Mouse (Mus musculus) limb, embryonic 10.5 days (tissue): ENCODE data around the gene Katna1. TPM values are rescaled to one million over a fixed set of nuclear protein-coding genes. Genes with fewer than 3 reads are reported as not detected.
A peak's percentile ranks its signal among the peaks of the same experiment; 100 is the strongest.

Experiments
- DNase-seq: peaks from one replicate; pipeline ENCODE4 v3.0.0-alpha.2; 2017; ENCODE audit warnings: low spot score
- H3K27ac ChIP-seq: fragments of 300-500 bp; sonication (generic); 2 replicates; pipeline ENCODE4 v1.5.1; 2016; ENCODE audit warnings: mild to moderate bottlenecking
- H3K27me3 ChIP-seq: fragments of 300-500 bp; sonication (generic); 2 replicates; pipeline ENCODE4 v1.6.1; 2016; ENCODE audit warnings: low read depth, mild to moderate bottlenecking; ENCODE audit not compliant: poor library complexity, severe bottlenecking
- H3K36me3 ChIP-seq: fragments of 300-500 bp; sonication (generic); 2 replicates; pipeline ENCODE4 v1.6.1; 2016; ENCODE audit warnings: mild to moderate bottlenecking, moderate library complexity
- H3K4me1 ChIP-seq: fragments of 300-500 bp; sonication (generic); 2 replicates; pipeline ENCODE4 v1.6.1; 2016
- H3K4me3 ChIP-seq: fragments of 300-500 bp; sonication (generic); 2 replicates; pipeline ENCODE4 v1.5.1; 2016; ENCODE audit warnings: mild to moderate bottlenecking, moderate library complexity
- H3K9me3 ChIP-seq: fragments of 300-500 bp; sonication (generic); replicated peaks from 2 replicates; pipeline ENCODE4 v1.6.1; 2016; ENCODE audit warnings: mild to moderate bottlenecking
- WGBS: fragments of 180-500 bp; shearing (Covaris S2); methylation state at CpG from one replicate; pipeline ENCODE4 v1.1.7; 2016; 5-methylcytosine and 5-hydroxymethylcytosine counted together
- polyA plus RNA-seq: library from polyadenylated mRNA; unstranded; fragments of >200 nt; fragmentation: Nextera tagmentation; extraction: Ambion mirVana; gene quantifications from 2 replicates; pipeline ENCODE4 v1.2.1, GENCODE M21; 2016

Gene Katna1
- 70.2 and 71.5 TPM in 2 replicates for polyA plus RNA-seq

DNA sequence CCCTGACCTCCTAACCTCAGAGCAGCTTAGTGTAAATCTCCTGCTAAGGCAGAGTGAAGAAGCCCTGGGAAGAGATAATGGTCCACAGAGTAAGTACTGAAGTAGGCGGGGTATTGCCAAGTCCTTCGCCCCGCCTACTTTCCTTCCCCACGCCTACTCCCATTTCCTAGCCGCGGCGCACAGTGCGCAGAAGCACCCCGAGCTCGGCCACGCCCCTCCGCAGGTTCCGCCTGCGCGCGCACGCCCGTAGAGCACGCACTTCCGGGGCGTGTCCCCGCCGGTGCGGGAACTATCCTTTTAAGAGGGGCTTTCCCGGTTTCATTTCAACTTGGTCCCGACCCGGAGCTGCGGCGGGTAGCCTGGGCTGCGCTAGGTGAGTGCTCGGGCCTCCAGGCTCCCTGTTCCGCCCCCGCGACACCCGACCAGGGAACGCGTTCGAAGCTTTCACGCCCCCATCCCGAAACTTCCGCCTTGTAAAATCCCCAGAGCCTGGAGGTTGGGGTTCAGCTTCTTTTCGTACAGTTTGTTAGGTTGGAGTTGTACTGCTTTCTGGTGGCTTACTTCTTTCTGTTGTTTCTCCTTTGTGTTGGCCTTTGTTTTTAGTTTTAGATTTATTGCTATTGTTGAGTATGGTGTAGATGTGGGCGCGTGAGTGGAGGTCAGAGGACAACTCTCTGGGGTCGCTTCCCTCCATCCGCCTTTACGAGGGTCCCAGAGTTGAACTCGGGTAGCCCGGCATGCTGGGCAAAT is at the start of gene Katna1:
TSS of gene Katna1 (plus strand) at position 250 of the 750 bp plus-strand sequence.
- WGBS = under 1% methylated on average over 49 of the region's 49 CpGs
- Histone ChIP-seq H3K36me3 (no peaks in the 10 kb centered on the region), H3K4me3 (peak within 1 kb of the TSS; percentile 93), H3K27me3 (no peaks in the 10 kb centered on the region), H3K4me1 (peaks cover 13% of the 10 kb centered on the region), H3K9me3 (no peaks in the 10 kb centered on the region), H3K27ac (peak within 1 kb of the TSS; percentile 91)
- peak; percentile 97 for DNase-seq

DNA sequence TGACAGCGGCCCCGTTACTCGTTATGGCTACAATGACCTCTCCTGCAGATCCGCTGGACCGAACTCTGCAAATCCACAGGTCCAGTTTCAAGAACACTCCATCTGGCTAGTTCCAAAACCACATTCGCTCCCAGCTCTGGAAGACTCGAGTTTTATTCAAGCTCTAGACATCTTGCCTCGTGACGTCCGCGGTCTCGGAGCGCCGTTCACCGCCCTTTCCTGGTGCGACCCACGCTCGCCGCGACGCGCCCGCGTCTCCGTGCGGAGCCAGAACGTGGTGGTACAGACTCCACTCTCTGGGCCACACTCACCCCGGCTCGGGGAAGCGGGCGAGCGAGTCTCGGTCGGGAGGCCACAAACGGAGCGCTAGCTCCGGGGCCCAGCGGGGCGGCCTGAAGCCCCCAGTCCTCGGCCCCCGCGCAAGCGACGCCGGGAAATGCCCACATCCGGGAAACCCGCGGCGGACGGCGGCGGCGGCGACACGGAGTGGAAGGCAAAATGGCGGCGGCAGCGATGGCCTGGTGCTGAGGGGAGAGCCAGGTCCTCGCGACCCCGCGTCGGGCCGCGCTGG is 45.0 kb upstream of the Katna1 start, which contains the start of the genes Pcmt1 and Lats1:
TSS of gene Pcmt1 (minus strand) at position 406 of the 571 bp plus-strand sequence.
TSS of gene Lats1 (plus strand) at position 484 of the 571 bp plus-strand sequence.
- peak; percentile 95 for DNase-seq
- Histone ChIP-seq H3K27ac (peak within 1 kb of the TSS; percentile 100), H3K36me3 (peaks cover 48% of the 10 kb centered on the region), H3K9me3 (no peaks in the 10 kb centered on the region), H3K4me1 (peaks cover 20% of the 10 kb centered on the region), H3K4me3 (peak within 1 kb of the TSS; percentile 100), H3K27me3 (no peaks in the 10 kb centered on the region)
- under 1% methylated on average over 65 of the region's 65 CpGs for WGBS

DNA sequence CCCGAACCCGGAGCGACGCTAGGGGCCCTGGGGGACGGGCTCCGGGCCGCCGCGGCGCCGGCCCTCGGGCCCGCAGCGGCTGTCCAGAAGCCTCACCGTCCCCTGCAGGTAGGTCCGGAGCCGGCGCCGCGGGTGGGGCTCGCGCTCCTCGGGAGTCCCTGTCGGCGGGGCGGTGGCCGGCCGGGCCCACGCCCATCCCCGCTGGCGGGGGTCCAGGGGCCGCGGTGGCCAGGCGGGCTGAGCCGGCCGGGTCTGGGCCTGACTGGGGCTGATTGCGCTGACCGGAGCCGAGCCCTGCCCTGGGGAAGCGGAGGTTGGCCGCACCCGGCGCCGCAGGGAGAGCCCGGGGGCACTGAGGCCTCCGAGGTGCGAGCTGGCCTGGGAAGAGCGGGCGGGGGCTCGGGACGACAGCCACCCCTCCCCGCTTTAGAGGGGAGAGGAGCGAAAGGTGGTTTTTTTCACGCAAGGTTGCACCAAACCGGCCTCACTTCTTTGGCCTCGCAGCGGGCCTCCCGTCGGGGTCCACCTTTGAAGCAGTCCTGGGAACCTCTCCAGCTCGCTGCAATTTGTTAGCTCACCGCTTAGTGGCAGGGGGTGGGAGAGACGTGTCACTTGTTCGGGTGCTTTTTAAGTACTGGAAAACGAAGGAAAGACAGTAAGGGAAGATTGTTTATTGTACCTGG is 44.3 kb upstream of the Katna1 start:
- no peaks in the 10 kb centered on the region for H3K9me3 ChIP-seq
- peak overlapping the region; percentile 100 for H3K27ac ChIP-seq
- peaks cover 20% of the 10 kb centered on the region for H3K4me1 ChIP-seq
- DNase-seq = peak; percentile 85
- under 1% methylated on average over 64 of the region's 64 CpGs for WGBS
- H3K4me3 ChIP-seq = peak overlapping the region; percentile 100
- peaks cover 46% of the 10 kb centered on the region for H3K36me3 ChIP-seq
- H3K27me3 ChIP-seq = no peaks in the 10 kb centered on the region

DNA sequence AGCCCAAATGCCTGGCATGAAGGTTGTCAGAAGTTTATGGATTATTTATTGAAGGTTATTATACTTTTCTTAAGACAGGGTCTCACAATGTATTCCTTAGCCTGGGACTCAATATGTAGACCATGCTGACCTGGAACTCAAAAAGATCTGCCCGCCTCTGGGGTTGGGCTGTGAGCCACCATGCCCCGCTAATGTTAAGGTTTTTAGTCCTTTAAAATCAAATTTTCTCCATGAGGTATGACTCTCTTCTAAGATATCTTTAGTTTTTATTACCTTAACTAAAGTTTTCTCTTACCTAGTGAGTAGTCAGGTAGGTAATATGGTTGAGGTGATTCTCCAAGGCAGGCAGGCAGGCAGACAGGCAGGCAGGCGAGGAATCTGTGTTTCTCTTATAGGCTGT is 43.6 kb upstream of the Katna1 start:
- WGBS = 74% methylated on average over 3 of the region's 3 CpGs
- H3K27ac ChIP-seq = no peak overlapping the region
- H3K4me1 ChIP-seq = peaks cover 20% of the 10 kb centered on the region
- no peak for DNase-seq
- H3K4me3 ChIP-seq = peak overlapping the region; percentile 100
- no peaks in the 10 kb centered on the region for H3K27me3 ChIP-seq
- no peaks in the 10 kb centered on the region for H3K9me3 ChIP-seq
- peaks cover 46% of the 10 kb centered on the region for H3K36me3 ChIP-seq

DNA sequence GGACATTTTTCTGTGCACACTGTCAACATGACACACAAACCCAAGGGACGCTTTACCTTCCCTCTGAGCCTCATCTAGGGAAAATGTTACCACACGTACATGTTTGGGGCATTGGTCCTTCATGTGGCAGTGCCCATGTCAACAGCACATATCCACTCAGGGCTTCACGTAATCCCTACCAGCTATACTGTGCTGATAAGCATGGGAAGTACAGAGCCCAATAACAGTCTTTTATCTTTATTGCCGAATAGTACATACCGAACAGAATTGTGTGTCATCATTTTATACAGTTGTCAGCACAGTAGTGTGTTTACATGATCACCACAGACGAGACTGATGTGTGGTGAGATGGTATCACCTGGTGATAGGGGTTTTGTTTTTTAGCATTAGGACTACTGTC is 38.9 kb upstream of the Katna1 start:
- Histone ChIP-seq H3K4me1 (peaks cover 12% of the 10 kb centered on the region), H3K27me3 (no peaks in the 10 kb centered on the region), H3K27ac (no peak overlapping the region), H3K9me3 (no peaks in the 10 kb centered on the region), H3K4me3 (no peak overlapping the region), H3K36me3 (peaks cover 46% of the 10 kb centered on the region)
- WGBS = 97% methylated on average over 6 of the region's 6 CpGs
- no peak for DNase-seq

DNA sequence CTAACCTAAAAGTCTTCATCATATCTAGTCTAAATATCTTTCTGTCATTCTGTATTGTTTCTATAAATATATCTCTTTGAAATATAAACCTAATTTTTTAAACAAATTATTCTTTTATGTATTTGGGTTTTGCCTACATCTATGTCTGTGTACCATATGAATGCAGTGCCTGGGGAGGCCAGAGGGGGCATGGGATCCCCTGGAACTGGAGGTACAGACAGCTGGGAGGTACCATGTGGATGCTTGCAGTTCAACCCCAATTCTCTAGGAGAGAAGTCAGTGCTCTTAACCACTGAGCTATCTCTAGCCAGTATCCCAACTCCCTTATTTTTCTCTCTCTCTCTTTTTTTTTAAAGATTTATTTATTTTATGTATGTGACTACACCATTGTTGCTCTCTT is 30.5 kb upstream of the Katna1 start:
- H3K36me3 ChIP-seq = peaks cover 96% of the 10 kb centered on the region
- H3K9me3 ChIP-seq = no peaks in the 10 kb centered on the region
- no peaks in the 10 kb centered on the region for H3K27me3 ChIP-seq
- no peaks in the 10 kb centered on the region for H3K4me1 ChIP-seq
- H3K27ac ChIP-seq = no peak overlapping the region
- H3K4me3 ChIP-seq = no peak overlapping the region
- no peak for DNase-seq

DNA sequence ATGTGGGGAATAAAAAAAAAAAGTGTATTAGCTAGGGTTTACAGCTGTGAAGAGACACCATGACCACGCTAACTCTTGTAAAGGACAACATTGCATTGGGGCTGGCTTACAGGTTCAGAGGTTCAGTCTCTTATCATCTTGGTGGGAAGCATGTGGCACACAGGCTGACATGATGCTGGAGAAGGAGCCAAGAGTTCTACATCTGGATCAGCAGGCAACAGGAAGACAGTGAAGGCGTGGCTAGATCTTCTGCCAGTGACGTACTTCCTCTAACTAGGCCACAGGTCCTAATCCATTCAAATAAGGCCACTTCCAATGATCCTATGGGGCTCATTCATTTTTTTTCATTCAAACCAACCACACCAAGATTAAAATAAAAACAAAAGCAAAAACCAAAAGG is 25.7 kb upstream of the Katna1 start:
- H3K4me1 ChIP-seq = no peaks in the 10 kb centered on the region
- no peaks in the 10 kb centered on the region for H3K27me3 ChIP-seq
- no peak for DNase-seq
- H3K4me3 ChIP-seq = no peak overlapping the region
- WGBS = 91% methylated on average over 3 of the region's 3 CpGs
- H3K36me3 ChIP-seq = peaks cover 97% of the 10 kb centered on the region
- no peak overlapping the region for H3K27ac ChIP-seq
- no peaks in the 10 kb centered on the region for H3K9me3 ChIP-seq

DNA sequence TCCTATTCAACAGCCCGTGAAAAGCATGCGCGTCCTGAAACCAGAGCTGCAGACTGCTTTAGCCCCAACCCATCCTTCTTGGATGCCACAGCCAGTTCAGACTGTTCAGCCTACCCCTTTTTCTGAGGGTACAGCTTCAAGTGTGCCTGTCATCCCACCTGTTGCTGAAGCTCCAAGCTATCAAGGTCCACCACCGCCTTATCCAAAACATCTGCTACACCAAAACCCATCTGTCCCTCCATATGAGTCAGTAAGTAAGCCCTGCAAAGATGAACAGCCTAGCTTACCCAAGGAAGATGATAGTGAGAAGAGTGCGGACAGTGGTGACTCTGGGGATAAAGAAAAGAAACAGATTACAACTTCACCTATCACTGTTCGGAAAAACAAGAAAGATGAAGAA is 23.2 kb upstream of the Katna1 start:
- Histone ChIP-seq H3K27ac (no peak overlapping the region), H3K4me3 (no peak overlapping the region), H3K9me3 (no peaks in the 10 kb centered on the region), H3K4me1 (no peaks in the 10 kb centered on the region), H3K27me3 (no peaks in the 10 kb centered on the region), H3K36me3 (peaks cover 97% of the 10 kb centered on the region)
- DNase-seq = no peak
- WGBS = 95% methylated on average over 6 of the region's 6 CpGs

DNA sequence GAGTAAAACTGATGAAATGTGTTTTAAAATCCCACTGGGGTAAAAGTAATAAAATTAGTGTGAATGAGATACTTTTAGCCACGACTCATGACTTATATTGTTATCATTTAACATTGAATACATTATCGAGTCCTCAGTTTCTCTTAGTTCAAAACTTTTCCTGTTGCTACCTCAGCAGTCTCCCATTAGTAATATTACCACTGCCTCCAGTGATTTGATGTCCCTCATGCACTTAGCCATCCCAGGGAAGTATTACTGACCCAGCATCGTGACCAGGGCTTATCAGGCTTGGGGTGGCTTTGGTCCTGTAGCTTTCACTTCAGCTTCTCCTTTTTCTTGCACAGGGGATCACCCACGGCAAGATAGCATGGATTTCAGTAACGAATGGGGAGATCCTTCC is 15.7 kb upstream of the Katna1 start:
- Histone ChIP-seq H3K27ac (no peak overlapping the region), H3K27me3 (no peaks in the 10 kb centered on the region), H3K9me3 (no peaks in the 10 kb centered on the region), H3K36me3 (peaks cover 96% of the 10 kb centered on the region), H3K4me1 (no peaks in the 10 kb centered on the region), H3K4me3 (no peak overlapping the region)
- WGBS = 88% methylated on average over 5 of the region's 5 CpGs
- no peak for DNase-seq

DNA sequence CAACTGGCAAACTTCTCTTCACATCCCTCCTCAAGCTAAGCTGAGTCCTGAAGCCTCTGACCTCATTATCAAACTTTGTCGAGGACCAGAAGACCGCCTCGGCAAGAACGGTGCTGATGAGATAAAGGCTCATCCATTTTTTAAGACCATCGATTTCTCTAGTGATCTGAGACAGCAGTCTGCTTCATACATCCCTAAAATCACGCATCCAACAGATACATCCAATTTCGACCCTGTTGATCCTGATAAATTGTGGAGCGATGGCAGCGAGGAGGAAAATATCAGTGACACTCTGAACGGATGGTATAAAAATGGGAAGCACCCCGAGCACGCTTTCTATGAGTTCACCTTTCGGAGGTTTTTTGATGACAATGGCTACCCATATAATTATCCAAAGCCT is 13.3 kb upstream of the Katna1 start:
- WGBS = 96% methylated on average over 13 of the region's 13 CpGs
- H3K36me3 ChIP-seq = peaks cover 86% of the 10 kb centered on the region
- no peak overlapping the region for H3K27ac ChIP-seq
- no peak for DNase-seq
- no peaks in the 10 kb centered on the region for H3K9me3 ChIP-seq
- H3K27me3 ChIP-seq = no peaks in the 10 kb centered on the region
- no peaks in the 10 kb centered on the region for H3K4me1 ChIP-seq
- H3K4me3 ChIP-seq = no peak overlapping the region

DNA sequence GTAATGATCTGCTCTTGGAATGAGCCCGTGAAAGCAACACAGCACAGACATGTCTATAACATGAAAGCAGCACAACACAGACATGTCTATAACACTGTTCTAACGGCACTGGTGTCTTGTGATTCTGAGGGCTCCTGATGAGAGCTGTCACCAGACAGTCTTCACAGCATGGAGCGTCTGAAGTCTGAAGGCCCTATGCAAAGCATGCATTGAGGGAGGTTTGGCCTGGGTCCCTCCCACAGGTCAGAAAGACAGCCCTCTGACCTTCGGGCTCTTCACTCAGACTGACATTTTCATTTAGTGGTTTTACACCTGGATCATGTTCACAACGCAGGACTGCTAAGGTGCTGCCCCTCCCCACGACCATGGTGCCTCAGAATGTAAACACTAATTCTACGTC is 10.7 kb upstream of the Katna1 start:
- no peak overlapping the region for H3K27ac ChIP-seq
- H3K4me3 ChIP-seq = no peak overlapping the region
- no peaks in the 10 kb centered on the region for H3K9me3 ChIP-seq
- no peaks in the 10 kb centered on the region for H3K27me3 ChIP-seq
- peaks cover 61% of the 10 kb centered on the region for H3K36me3 ChIP-seq
- no peak for DNase-seq
- H3K4me1 ChIP-seq = no peaks in the 10 kb centered on the region
- WGBS = 77% methylated on average over 7 of the region's 7 CpGs

DNA sequence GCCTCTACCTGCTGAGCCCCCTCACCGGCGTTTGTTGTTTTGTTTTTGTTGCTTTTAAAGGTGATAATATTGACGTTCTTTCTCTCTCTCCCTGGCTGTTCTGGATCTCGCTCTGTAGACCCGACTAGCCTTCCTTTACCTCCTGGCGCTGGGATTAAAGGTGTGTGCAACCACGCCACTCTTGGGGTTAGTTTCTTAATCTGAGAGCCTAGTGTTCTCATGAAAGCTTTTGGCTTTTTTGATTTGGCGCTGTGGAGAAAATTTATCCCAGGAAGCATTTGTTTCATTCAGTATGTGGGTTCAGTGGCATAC is 657 bp downstream of the Katna1 start:
- Histone ChIP-seq H3K4me1 (peaks cover 13% of the 10 kb centered on the region), H3K27ac (peak overlapping the region; percentile 91), H3K4me3 (peak overlapping the region; percentile 93), H3K36me3 (no peaks in the 10 kb centered on the region), H3K9me3 (no peaks in the 10 kb centered on the region), H3K27me3 (no peaks in the 10 kb centered on the region)
- 0% methylated on average over 8 of the region's 8 CpGs for WGBS
- no peak for DNase-seq

DNA sequence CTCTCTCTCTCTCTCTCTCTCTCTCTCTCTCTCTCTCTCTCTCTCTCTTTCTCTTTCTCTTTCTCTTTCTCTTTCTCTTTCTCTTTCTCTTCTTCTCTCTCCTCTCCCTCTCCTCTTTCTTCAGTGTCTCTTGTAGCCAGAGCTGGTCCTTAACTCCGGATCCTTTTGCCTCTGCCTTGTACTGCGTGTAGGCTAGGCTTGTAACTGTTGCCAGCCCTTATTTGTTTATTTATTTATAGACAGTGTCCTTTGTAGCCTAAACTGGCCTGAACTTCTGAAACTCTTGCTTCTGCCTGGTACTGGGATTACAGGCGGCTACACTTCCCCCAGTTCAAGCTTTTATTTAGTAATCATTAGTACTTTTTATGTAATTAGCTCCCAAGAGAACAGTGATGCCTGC is 1.2 kb downstream of the Katna1 start:
- no peaks in the 10 kb centered on the region for H3K9me3 ChIP-seq
- no peak for DNase-seq
- WGBS = 23% methylated on average over 3 of the region's 3 CpGs

More for the DNA sequence above, 1.2 kb downstream of the Katna1 start:
- Histone ChIP-seq H3K4me1 (peaks cover 13% of the 10 kb centered on the region), H3K4me3 (peak overlapping the region; percentile 93), H3K27me3 (no peaks in the 10 kb centered on the region), H3K36me3 (no peaks in the 10 kb centered on the region), H3K27ac (0 out of 2 replicates have a peak overlapping the region, but pooled peaks have one; percentile 91)
